Comparison of ENCODE assay signal across 17 mouse cellular contexts in genomic region chr9:7855912-7856311, GRCm38 (mm10).
"Had no signal": no experiment of that assay in that cellular context is flagged by ENCODE, and none has a peak within 500 bp of the region (broad histone marks: within the 10 kb centered on the region; RNA-seq: fewer than 3 reads in every experiment).

No protein-coding gene starts in this region.

- DNase-seq: gastrocnemius, adult 2 months; gastrocnemius, postnatal 10 days; gastrocnemius, postnatal 25 days; liver, embryonic 13.5 days had no signal

- H3K4me1 ChIP-seq: heart, embryonic 15.5 days; hindbrain, embryonic 10.5 days; hindbrain, embryonic 12.5 days; hindbrain, embryonic 15.5 days; kidney, embryonic 15.5 days; limb, embryonic 10.5 days; limb, embryonic 12.5 days; liver, embryonic 15.5 days had no signal

- H3K9ac ChIP-seq: heart, embryonic 13.5 days; heart, embryonic 15.5 days; hindbrain, embryonic 12.5 days; hindbrain, embryonic 15.5 days; intestine, embryonic 15.5 days; kidney, embryonic 15.5 days; limb, embryonic 12.5 days; liver, embryonic 13.5 days; liver, embryonic 15.5 days had no signal

- H3K27ac ChIP-seq: gastrocnemius, adult 2 months; heart, adult 2 months; heart, embryonic 13.5 days; heart, embryonic 15.5 days; hindbrain, embryonic 10.5 days; hindbrain, embryonic 12.5 days; hindbrain, embryonic 15.5 days; intestine, embryonic 15.5 days; kidney, embryonic 15.5 days; left cerebral cortex, adult 2 months; limb, embryonic 10.5 days; limb, embryonic 12.5 days; liver, embryonic 13.5 days; liver, embryonic 15.5 days had no signal

- H3K27me3 ChIP-seq: heart, embryonic 13.5 days; heart, embryonic 15.5 days; hindbrain, embryonic 12.5 days; hindbrain, embryonic 15.5 days; intestine, embryonic 15.5 days; kidney, embryonic 15.5 days; limb, embryonic 12.5 days; liver, embryonic 13.5 days; liver, embryonic 15.5 days had no signal

- H3K36me3 ChIP-seq: heart, embryonic 15.5 days; hindbrain, embryonic 10.5 days; hindbrain, embryonic 12.5 days; hindbrain, embryonic 15.5 days; intestine, embryonic 15.5 days had no signal

- H3K9me3 ChIP-seq: heart, embryonic 13.5 days; heart, embryonic 15.5 days; hindbrain, embryonic 10.5 days; hindbrain, embryonic 12.5 days; hindbrain, embryonic 15.5 days; intestine, embryonic 15.5 days; kidney, embryonic 15.5 days; limb, embryonic 10.5 days; limb, embryonic 12.5 days; liver, embryonic 13.5 days; liver, embryonic 15.5 days had no signal

- H3K4me3 ChIP-seq: gastrocnemius, adult 2 months; heart, adult 2 months; heart, embryonic 13.5 days; heart, embryonic 15.5 days; hindbrain, embryonic 10.5 days; hindbrain, embryonic 12.5 days; hindbrain, embryonic 15.5 days; intestine, embryonic 15.5 days; kidney, embryonic 15.5 days; left cerebral cortex, adult 2 months; limb, embryonic 10.5 days; limb, embryonic 12.5 days; liver, embryonic 13.5 days; liver, embryonic 15.5 days had no signal

- H3K4me2 ChIP-seq: heart, embryonic 13.5 days; heart, embryonic 15.5 days; hindbrain, embryonic 12.5 days; hindbrain, embryonic 15.5 days; intestine, embryonic 15.5 days; kidney, embryonic 15.5 days; limb, embryonic 12.5 days; liver, embryonic 11.5 days; liver, embryonic 13.5 days; liver, embryonic 15.5 days had no signal
